Mouse (Mus musculus) cerebellum, adult 2 months (tissue): ENCODE measurements at regions not wholly inside any gene's neighbourhood (a gene's known extent, or its start where the extent isn't known, plus 50 kb on each side); places are given as distances from the start of the nearest gene placed in this dataset.

Experiments used
- CTCF ChIP-seq: fragments of 200-500 bp; IDR thresholded peaks from 2 replicates; pipeline ENCODE4 v1.5.1; 2011; ENCODE audit warnings: low read depth, mild to moderate bottlenecking, control low read depth, low read length, moderate library complexity, borderline replicate concordance; ENCODE audit not compliant: insufficient read depth
- POLR2A ChIP-seq: fragments of 200-500 bp; IDR thresholded peaks from 2 replicates; pipeline ENCODE4 v1.6.1; 2011; ENCODE audit warnings: low read length, control low read depth, borderline replicate concordance; ENCODE audit not compliant: insufficient read depth

DNA sequence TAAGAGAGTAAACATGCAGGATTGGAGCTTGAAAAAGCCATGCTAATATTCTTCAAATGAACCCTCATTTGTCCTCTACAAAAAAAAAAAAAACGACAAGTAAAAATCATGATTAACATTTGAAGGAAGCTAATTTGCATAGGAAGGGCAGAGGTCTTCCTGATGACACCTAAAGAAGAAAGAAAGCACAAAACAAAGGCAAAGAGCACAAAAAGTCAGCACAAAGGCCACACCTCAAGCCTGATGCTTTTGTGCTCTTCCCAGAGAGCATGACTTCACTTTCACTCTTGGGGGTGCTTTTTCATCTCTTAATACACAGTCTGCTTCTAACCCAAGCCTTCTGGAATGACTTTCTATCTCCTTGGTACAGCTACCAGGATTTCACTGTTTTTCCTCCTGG lies 113.8 kb upstream of the Robo1 start:
- no peak for TF ChIP-seq CTCF
- TF ChIP-seq POLR2A: no peak
